Mouse (Mus musculus) CH12.LX (cell line): Measurements from ENCODE around the gene Impg1. TPM values are rescaled to one million over a fixed set of nuclear protein-coding genes. Genes with fewer than 3 reads are reported as not detected.
A peak's percentile ranks its signal among the peaks of the same experiment; 100 is the strongest.

Experiments used
- DNase-seq: peaks from one replicate; pipeline ENCODE4 v3.0.0-alpha.2; 2013; ENCODE audit errors: extremely low read depth
- H3K27ac ChIP-seq: 2 replicates; pipeline ENCODE4 v1.5.1; 2012; ENCODE audit warnings: low read depth, mild to moderate bottlenecking, control low read depth, moderate library complexity; ENCODE audit not compliant: insufficient read depth
- H3K27me3 ChIP-seq: replicated peaks from 2 replicates; pipeline ENCODE3; 2012; ENCODE audit warnings: inconsistent platforms
- H3K36me3 ChIP-seq, 2 experiments: replicated peaks in 1 of 2; 2 replicates each; pipeline versions ENCODE3 to v1.6.1; 2012; ENCODE audit warnings: inconsistent platforms in 1 of 2, low read length in 1 of 2, mild to moderate bottlenecking in 1 of 2, mixed read lengths in 1 of 2, moderate library complexity in 1 of 2; ENCODE audit not compliant: control insufficient read depth in 1 of 2, insufficient read depth in 1 of 2
- H3K4me1 ChIP-seq, 2 experiments: 2 replicates each; pipeline ENCODE4 v1.6.1; 2012; ENCODE audit warnings: inconsistent platforms in 1 of 2, moderate library complexity in 1 of 2; ENCODE audit not compliant: insufficient read depth in 2 of 2, control insufficient read depth in 1 of 2
- H3K4me2 ChIP-seq: 2 replicates; pipeline ENCODE4 v1.6.1; 2012; ENCODE audit warnings: low read depth, mild to moderate bottlenecking, control low read depth; ENCODE audit not compliant: poor library complexity, insufficient read depth, severe bottlenecking
- H3K4me3 ChIP-seq, 3 experiments: fragments of 150-350 bp in 1 of 3; sonication (generic) in 1 of 3; replicated peaks in 1 of 3; 2 replicates each; pipeline versions ENCODE3 to v1.5.1; 2011 to 2012; ENCODE audit warnings: low read depth in 2 of 3, low read length in 2 of 3, mild to moderate bottlenecking in 2 of 3, moderate library complexity in 2 of 3, control low read depth in 1 of 3, improper control_type of control experiment in 1 of 3, inconsistent platforms in 1 of 3, mixed read lengths in 1 of 3; ENCODE audit not compliant: poor library complexity in 1 of 3
- H3K79me2 ChIP-seq: replicated peaks from 2 replicates; pipeline ENCODE4 v1.6.1; 2012; ENCODE audit warnings: mild to moderate bottlenecking, moderate library complexity; ENCODE audit not compliant: control insufficient read depth, poor library complexity, insufficient read depth, severe bottlenecking; ENCODE audit errors: extremely low read depth
- H3K9ac ChIP-seq: 2 replicates; pipeline ENCODE4 v1.6.1; 2012; ENCODE audit warnings: low read depth, mild to moderate bottlenecking, control low read depth, moderate library complexity; ENCODE audit not compliant: insufficient read depth
- H3K9me3 ChIP-seq: replicated peaks from 2 replicates; pipeline ENCODE3; 2012; ENCODE audit warnings: low read length, inconsistent platforms, mixed read lengths
- CHD1 ChIP-seq: IDR thresholded peaks from 2 replicates; pipeline ENCODE4 v1.6.1; 2012; ENCODE audit warnings: low read depth, low read length, improper control_type of control experiment, inconsistent platforms
- CHD2 ChIP-seq: IDR thresholded peaks from 2 replicates; pipeline ENCODE4 v1.6.1; 2011; ENCODE audit warnings: low read length, improper control_type of control experiment
- ELF1 ChIP-seq: IDR thresholded peaks from 2 replicates; pipeline ENCODE4 v1.6.1; 2014; ENCODE audit warnings: low read depth, mild to moderate bottlenecking, inconsistent platforms, low read length, improper control_type of control experiment
- EP300 ChIP-seq: IDR thresholded peaks from 2 replicates; pipeline ENCODE4 v1.6.1; 2011; ENCODE audit warnings: low read length, improper control_type of control experiment
- GABPA ChIP-seq: IDR thresholded peaks from 2 replicates; pipeline ENCODE4 v1.6.1; 2012; ENCODE audit warnings: low read depth, low read length, improper control_type of control experiment, inconsistent platforms; ENCODE audit not compliant: insufficient replicate concordance
- HCFC1 ChIP-seq: IDR thresholded peaks from 2 replicates; pipeline ENCODE4 v1.6.1; 2012; ENCODE audit warnings: low read depth, mild to moderate bottlenecking, inconsistent platforms, low read length, improper control_type of control experiment
- IRF4 ChIP-seq: IDR thresholded peaks from 2 replicates; pipeline ENCODE4 v1.6.1; 2014; ENCODE audit warnings: low read depth, mild to moderate bottlenecking, inconsistent platforms, low read length, improper control_type of control experiment
- JUN ChIP-seq: IDR thresholded peaks from 2 replicates; pipeline ENCODE4 v1.6.1; 2011; ENCODE audit warnings: low read depth, mild to moderate bottlenecking, low read length, improper control_type of control experiment, moderate library complexity; ENCODE audit not compliant: insufficient read depth
- MAFK ChIP-seq: IDR thresholded peaks from 2 replicates; pipeline ENCODE4 v1.6.1; 2011; ENCODE audit warnings: low read length, improper control_type of control experiment; ENCODE audit not compliant: insufficient replicate concordance
- MAZ ChIP-seq: IDR thresholded peaks from 2 replicates; pipeline ENCODE4 v1.6.1; 2012; ENCODE audit warnings: low read depth, mild to moderate bottlenecking, inconsistent platforms, low read length, improper control_type of control experiment, moderate library complexity
- MEF2A ChIP-seq: IDR thresholded peaks from 2 replicates; pipeline ENCODE4 v1.6.1; 2014; ENCODE audit warnings: low read depth, mild to moderate bottlenecking, inconsistent platforms, low read length, improper control_type of control experiment, borderline replicate concordance
- MXI1 ChIP-seq: IDR thresholded peaks from 2 replicates; pipeline ENCODE4 v1.6.1; 2011; ENCODE audit warnings: mild to moderate bottlenecking, low read depth, low read length, improper control_type of control experiment
- SIN3A ChIP-seq: IDR thresholded peaks from 2 replicates; pipeline ENCODE4 v1.6.1; 2012; ENCODE audit warnings: low read length, improper control_type of control experiment, inconsistent platforms
- SMC3 ChIP-seq: IDR thresholded peaks from 2 replicates; pipeline ENCODE4 v1.6.1; 2011; ENCODE audit warnings: low read depth, low read length, improper control_type of control experiment
- UBTF ChIP-seq: IDR thresholded peaks from 2 replicates; pipeline ENCODE4 v1.6.1; 2012; ENCODE audit warnings: low read depth, mild to moderate bottlenecking, inconsistent platforms, low read length, improper control_type of control experiment, moderate library complexity
- ZMIZ1 ChIP-seq: IDR thresholded peaks from 2 replicates; pipeline ENCODE4 v1.6.1; 2012; ENCODE audit warnings: low read depth, mild to moderate bottlenecking, inconsistent platforms, low read length, improper control_type of control experiment
- ZNF384 ChIP-seq: IDR thresholded peaks from 2 replicates; pipeline ENCODE4 v1.6.1; 2012; ENCODE audit warnings: low read depth, low read length, improper control_type of control experiment, inconsistent platforms
- dilution Hi-C: fragments of 300-500 bp; cut with MboI; formaldehyde crosslinking; loops from 2 replicates; pipeline ENCODE4 v1.14.3; 2020; ENCODE audit warnings: low sequenced_read_pairs; ENCODE audit not compliant: extremely low pct_unique_long_range_greater_than_20kb, extremely low pct_ligation_motif_present
- in situ Hi-C: fragments of 300-500 bp; cut with MboI; formaldehyde crosslinking; loops from 3 replicates; pipeline ENCODE4 v1.14.3; 2019; ENCODE audit warnings: low sequenced_read_pairs, low pct_ligation_motif_present, low pct_unique_long_range_greater_than_20kb, mixed read lengths
- polyA plus RNA-seq: library from polyadenylated mRNA; unstranded; fragments of >175 nt; gene quantifications from 2 replicates; pipeline ENCODE4 v1.2.1, GENCODE M21; 2012; ENCODE audit warnings: low read depth; ENCODE audit not compliant: insufficient read length
- total RNA-seq, 2 experiments: library from RNA; depleted of rRNA; stranded (reverse); fragments of 300-350 nt in 1 of 2; fragments of >200 nt in 1 of 2; gene quantifications; 2 replicates each; pipeline ENCODE4 v1.2.3; 2012 to 2014

Gene Impg1
- total and polyA plus RNA-seq, 3 experiments, result 0.13 to 0.90 (median 0.42) TPM

GRCm38 (mm10) chr9:80275772-80276134 is 189.5 kb downstream of the Impg1 start:
- Histone ChIP-seq H3K27me3 (no peaks in the 10 kb centered on the region), H3K9ac (no peak overlapping the region), H3K4me2 (no peak overlapping the region), H3K36me3 (peaks cover 0 to 58% of the 10 kb centered on the region in 2 experiments), H3K9me3 (no peaks in the 10 kb centered on the region), H3K79me2 (no peaks in the 10 kb centered on the region), H3K4me3 (no peak overlapping the region), H3K27ac (no peak overlapping the region), H3K4me1 (peaks cover 0 to 15% of the 10 kb centered on the region in 2 experiments; a peak in 2 of 4 replicates)
- DNase-seq, result no peak
- TF ChIP-seq EP300 (no peak), MAFK (0 out of 2 replicates have a peak, but pooled peaks have one; percentile 20), MXI1 (no peak)
- dilution Hi-C loops (no loop called here), in situ Hi-C loops (no loop called here)

- Histone ChIP-seq H3K27ac (no peak overlapping the region), H3K27me3 (no peaks in the 10 kb centered on the region), H3K79me2 (no peaks in the 10 kb centered on the region)
- no peak for TF ChIP-seq ZMIZ1
- no peak for TF ChIP-seq ELF1
- TF ChIP-seq, all 38 proteins: peak for 0
- Histone ChIP-seq H3K36me3 (peaks cover 0 to 57% of the 10 kb centered on the region in 2 experiments), H3K4me3 (no peak overlapping the region), H3K9me3 (no peaks in the 10 kb centered on the region), H3K4me1 (peaks cover 0 to 15% of the 10 kb centered on the region in 2 experiments; a peak in 2 of 4 replicates), H3K9ac (no peak overlapping the region), H3K4me2 (no peak overlapping the region)
- no peak for DNase-seq
- dilution Hi-C loops (no loop called here), in situ Hi-C loops (no loop called here)
Observed at GRCm38 (mm10) chr9:80275053-80275771, 190.1 kb downstream of the Impg1 start.

- no peak overlapping the region for H3K4me2 ChIP-seq
- no peaks in the 10 kb centered on the region for H3K27me3 ChIP-seq
- dilution Hi-C loops, result no loop called here
- TF ChIP-seq JUN (no peak), SMC3 (no peak), HCFC1 (no peak), UBTF (no peak), CHD2 (no peak), IRF4 (no peak), ZNF384 (no peak), SIN3A (no peak), MAZ (no peak), CHD1 (no peak), MEF2A (no peak), MAFK (no peak), GABPA (no peak), EP300 (no peak)
- in situ Hi-C loops, result no loop called here
- H3K36me3 ChIP-seq, result peaks cover 0 to 64% of the 10 kb centered on the region in 2 experiments
- H3K4me1 ChIP-seq, result peaks cover 0 to 15% of the 10 kb centered on the region in 2 experiments; a peak in 2 of 4 replicates
- no peak overlapping the region for H3K4me3 ChIP-seq
- no peaks in the 10 kb centered on the region for H3K79me2 ChIP-seq
- no peaks in the 10 kb centered on the region for H3K9me3 ChIP-seq
- H3K27ac ChIP-seq, result no peak overlapping the region
- DNase-seq, result no peak
- H3K9ac ChIP-seq, result no peak overlapping the region
Observed at GRCm38 (mm10) chr9:80272951-80273350, 192.3 kb downstream of the Impg1 start.
